Mouse (Mus musculus) liver, postnatal 0 days (tissue): ENCODE data around the gene Prkd2. TPM values are rescaled to one million over a fixed set of nuclear protein-coding genes. Genes with fewer than 3 reads are reported as not detected.

Experiments
- ATAC-seq: fragments of 200-750 bp; cut with Nextera tagmentation; 2 replicates; pipeline ENCODE4 v1.8.0; 2017; ENCODE audit warnings: mild to moderate bottlenecking, moderate library complexity
- DNase-seq: peaks from one replicate; pipeline ENCODE4 v3.0.0-alpha.2; 2016
- H3K27ac ChIP-seq: fragments of 300-500 bp; sonication (generic); 2 replicates; pipeline ENCODE4 v1.5.1; 2014; ENCODE audit warnings: antibody characterized with exemption, moderate library complexity, mild to moderate bottlenecking, low read depth
- H3K27me3 ChIP-seq: fragments of 300-500 bp; sonication (generic); 2 replicates; pipeline ENCODE4 v1.6.1; 2014; ENCODE audit warnings: low read length, control low read depth, mixed read lengths; ENCODE audit not compliant: insufficient read depth
- H3K36me3 ChIP-seq: fragments of 300-500 bp; sonication (generic); replicated peaks from 2 replicates; pipeline ENCODE4 v1.6.1; 2014; ENCODE audit warnings: mild to moderate bottlenecking, control low read depth, low read length, moderate library complexity, mixed read lengths; ENCODE audit not compliant: insufficient read depth
- H3K4me1 ChIP-seq: fragments of 300-500 bp; sonication (generic); 2 replicates; pipeline ENCODE4 v1.6.1; 2014; ENCODE audit warnings: antibody characterized with exemption, mild to moderate bottlenecking, control low read depth; ENCODE audit not compliant: insufficient read depth
- H3K4me2 ChIP-seq: fragments of 300-500 bp; sonication (generic); 2 replicates; pipeline ENCODE4 v1.6.1; 2014; ENCODE audit warnings: low read depth, mild to moderate bottlenecking, low read length, moderate library complexity, mixed read lengths
- H3K4me3 ChIP-seq: fragments of 300-500 bp; sonication (generic); 2 replicates; pipeline ENCODE4 v1.5.1; 2014; ENCODE audit warnings: low read depth, low read length
- H3K9ac ChIP-seq: fragments of 300-500 bp; sonication (generic); replicated peaks from 2 replicates; pipeline ENCODE4 v1.6.1; 2014; ENCODE audit warnings: mild to moderate bottlenecking, moderate library complexity
- H3K9me3 ChIP-seq: fragments of 300-500 bp; sonication (generic); 2 replicates; pipeline ENCODE4 v1.6.1; 2016; ENCODE audit warnings: mild to moderate bottlenecking, control low read depth, low read length, mixed read lengths
- CTCF ChIP-seq: sonication (generic); IDR thresholded peaks from 2 replicates; pipeline ENCODE4 v1.5.1; 2016; ENCODE audit warnings: antibody characterized with exemption, low read depth
- EP300 ChIP-seq: IDR thresholded peaks from 2 replicates; pipeline ENCODE4 v1.6.1; 2016; ENCODE audit warnings: antibody characterized with exemption, low read depth, mild to moderate bottlenecking
- WGBS: fragments of 180-500 bp; shearing (Covaris S2); extraction: QIAGEN DNeasy Blood & Tissue Kit; methylation state at CpG from one replicate; pipeline ENCODE4 v1.1.7; 2014; ENCODE audit not compliant: insufficient replicate concordance; 5-methylcytosine and 5-hydroxymethylcytosine counted together
- polyA plus RNA-seq: library from polyadenylated mRNA; unstranded; fragments of >200 nt; fragmentation: Nextera tagmentation; extraction: Ambion mirVana; gene quantifications from 2 replicates; pipeline ENCODE4 v1.2.1, GENCODE M21; 2015

Gene Prkd2
- polyA plus RNA-seq, 1 experiment from 2014 or later: 5.0 TPM

DNA sequence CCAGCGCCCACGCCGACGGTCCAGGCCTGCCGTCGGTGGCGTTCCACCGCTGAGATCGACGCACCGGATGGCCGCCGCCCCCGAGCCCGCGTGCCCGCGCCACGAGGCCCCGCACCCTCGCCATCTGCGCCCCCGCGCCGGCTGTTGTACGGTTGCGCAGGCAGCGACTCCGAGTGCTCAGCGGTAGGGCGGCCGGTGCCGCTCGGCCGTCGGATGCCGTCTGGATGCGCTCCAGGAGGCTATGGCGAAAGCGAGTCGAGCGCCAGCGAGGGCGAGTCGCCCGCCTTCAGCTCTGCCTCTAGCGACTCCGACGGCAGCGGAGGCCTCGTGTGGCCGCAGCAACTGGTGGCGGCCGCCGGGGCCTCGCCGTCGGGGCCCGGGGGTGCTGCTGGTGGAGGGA, 43.2 kb downstream of the Prkd2 start:
- ATAC-seq (no peak), DNase-seq (no peak)
- H3K36me3 ChIP-seq: no peaks in the 10 kb centered on the region
- no peak overlapping the region for H3K4me3 ChIP-seq
- WGBS: 41% methylated on average over 41 of the region's 59 CpGs
- H3K4me2 ChIP-seq: no peak overlapping the region
- TF ChIP-seq CTCF (no peak), EP300 (no peak)
- peaks cover 43% of the 10 kb centered on the region for H3K27me3 ChIP-seq
- no peaks in the 10 kb centered on the region for H3K4me1 ChIP-seq
- no peak overlapping the region for H3K27ac ChIP-seq
- H3K9me3 ChIP-seq: peaks cover 11% of the 10 kb centered on the region
- H3K9ac ChIP-seq: no peak overlapping the region

DNA sequence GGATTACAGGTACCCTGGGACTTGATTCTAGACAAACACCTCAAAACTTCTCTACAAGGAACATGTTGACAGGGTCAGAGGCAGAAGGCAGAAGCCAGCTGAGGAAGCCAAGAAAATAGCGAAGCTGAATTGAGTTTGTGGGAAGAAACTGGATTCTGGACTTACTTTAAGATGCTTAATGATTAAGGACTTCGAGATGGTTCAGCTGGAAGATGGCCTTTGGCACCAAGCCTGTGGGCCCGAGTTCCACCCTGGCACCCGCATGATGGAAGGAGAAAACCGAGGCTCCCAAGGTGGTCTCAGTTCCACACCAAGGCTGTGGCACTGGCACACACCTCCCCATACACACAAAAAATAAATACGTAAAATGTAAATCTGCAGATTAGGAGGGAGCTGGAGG, 47.8 kb downstream of the Prkd2 start:
- Histone ChIP-seq H3K9me3 (peaks cover 9% of the 10 kb centered on the region), H3K4me1 (peaks cover 10% of the 10 kb centered on the region), H3K27ac (0 out of 2 replicates have a peak overlapping the region, but pooled peaks have one; percentile 37), H3K4me3 (no peak overlapping the region), H3K36me3 (no peaks in the 10 kb centered on the region), H3K27me3 (peaks cover 59% of the 10 kb centered on the region), H3K9ac (no peak overlapping the region), H3K4me2 (no peak overlapping the region)
- ATAC-seq (no peak), DNase-seq (no peak)
- WGBS: 52% methylated on average over 6 of the region's 6 CpGs
- no peak for TF ChIP-seq CTCF
- TF ChIP-seq EP300: no peak

DNA sequence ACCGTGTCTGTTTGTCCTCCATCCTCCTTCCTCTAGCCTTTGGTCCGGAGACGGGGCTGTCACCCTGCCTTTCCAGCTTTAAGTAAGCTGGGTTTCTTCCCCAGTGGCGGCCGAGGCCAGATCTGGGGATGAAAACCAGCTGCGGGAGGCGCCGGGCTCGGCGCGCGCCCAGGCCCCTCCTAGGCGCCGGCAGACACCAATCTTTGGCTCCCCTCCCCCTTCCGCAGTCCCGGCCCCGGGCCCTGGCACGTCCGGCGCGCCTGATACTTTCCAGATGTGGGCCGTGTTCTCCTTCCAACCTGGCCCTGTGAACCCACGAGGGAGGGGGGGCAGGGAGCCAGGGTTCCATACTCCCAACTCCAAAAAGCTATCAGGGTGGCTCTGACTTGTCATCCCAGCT, 48.2 kb downstream of the Prkd2 start:
- DNase-seq (no peak), ATAC-seq (no peak)
- Histone ChIP-seq H3K4me2 (peak overlapping the region; percentile 6; the same call in 1 of the 2 replicates), H3K9me3 (peaks cover 5% of the 10 kb centered on the region), H3K27me3 (peaks cover 55% of the 10 kb centered on the region), H3K4me1 (peaks cover 10% of the 10 kb centered on the region), H3K9ac (no peak overlapping the region), H3K36me3 (no peaks in the 10 kb centered on the region), H3K4me3 (no peak overlapping the region), H3K27ac (peak overlapping the region; percentile 39; the same call in 1 of the 2 replicates)
- TF ChIP-seq EP300: no peak
- TF ChIP-seq CTCF: no peak
- WGBS: 3% methylated on average over 23 of the region's 23 CpGs

DNA sequence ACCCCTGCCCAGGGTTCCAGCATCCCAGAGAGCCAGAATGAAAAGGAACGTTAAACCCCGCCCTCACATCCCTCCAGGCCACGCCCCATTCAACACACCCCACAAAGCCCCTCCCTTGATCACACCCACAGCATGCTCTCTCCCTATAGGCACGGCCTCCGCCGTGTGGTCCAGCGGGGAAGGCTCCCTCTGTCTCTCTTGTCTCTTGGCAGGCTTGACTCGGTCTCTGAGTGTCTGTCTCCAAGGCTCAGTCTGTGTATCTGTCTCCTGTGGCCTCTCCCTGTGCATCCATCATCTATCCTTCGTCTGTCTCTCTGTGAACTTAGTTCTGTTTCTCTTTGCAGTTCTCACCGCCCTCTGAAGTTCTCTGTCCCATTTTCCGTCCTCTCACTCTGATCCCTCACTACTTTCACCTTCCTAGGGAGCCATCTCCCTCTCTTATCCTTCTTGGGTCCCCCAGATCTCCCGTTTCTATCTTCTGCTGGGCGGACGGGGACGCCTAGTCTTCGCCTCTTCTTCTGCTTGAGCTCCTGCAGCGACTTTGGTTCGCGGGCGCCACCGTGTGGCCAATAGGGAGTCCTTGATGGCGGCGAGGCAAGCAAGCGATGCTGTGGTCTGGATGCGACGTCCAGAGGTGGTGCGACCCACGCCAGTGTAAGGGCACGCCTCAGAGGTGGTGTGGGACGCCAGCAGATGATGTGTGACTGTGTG, 49.1 kb downstream of the Prkd2 start, which contains the start of gene Gng8:
Gene Gng8 (plus strand): TSS at position 146 of the 711 bp plus-strand sequence.
- under 1% methylated on average over 30 of the region's 30 CpGs for WGBS
- H3K27me3 ChIP-seq: peaks cover 47% of the 10 kb centered on the region
- H3K4me1 ChIP-seq: peaks cover 10% of the 10 kb centered on the region
- peak; percentile 87 for ATAC-seq
- peak within 1 kb of the TSS; percentile 67 for H3K4me2 ChIP-seq
- peak within 1 kb of the TSS; percentile 28 for H3K4me3 ChIP-seq
- TF ChIP-seq EP300 (no peak), CTCF (peak; percentile 96)
- no peaks in the 10 kb centered on the region for H3K9me3 ChIP-seq
- no peaks in the 10 kb centered on the region for H3K36me3 ChIP-seq
- H3K27ac ChIP-seq: peak within 1 kb of the TSS; percentile 39; the same call in 1 of the 2 replicates
- H3K9ac ChIP-seq: no peak within 1 kb of the TSS
- peak; percentile 88 for DNase-seq

DNA sequence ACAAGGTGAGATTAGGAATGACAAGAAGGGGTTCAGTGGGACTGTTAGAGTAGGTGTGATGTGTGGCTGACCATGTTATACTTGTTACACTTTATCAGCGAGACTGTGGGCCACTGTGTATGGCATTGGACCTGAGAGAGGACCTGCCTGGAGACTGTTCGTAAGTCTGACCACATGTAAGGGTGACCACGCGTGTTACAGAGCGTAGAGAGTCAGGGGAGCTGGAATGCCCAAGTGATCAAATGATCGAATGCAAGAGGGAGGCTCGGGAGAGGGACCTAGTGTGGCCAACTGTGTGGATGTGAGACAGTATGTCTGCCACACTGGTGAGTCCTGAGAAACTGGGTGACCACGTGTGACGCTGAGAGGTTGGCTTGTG, 49.6 kb downstream of the Prkd2 start:
- H3K4me2 ChIP-seq: no peak overlapping the region
- 40% methylated on average over 9 of the region's 9 CpGs for WGBS

DNA sequence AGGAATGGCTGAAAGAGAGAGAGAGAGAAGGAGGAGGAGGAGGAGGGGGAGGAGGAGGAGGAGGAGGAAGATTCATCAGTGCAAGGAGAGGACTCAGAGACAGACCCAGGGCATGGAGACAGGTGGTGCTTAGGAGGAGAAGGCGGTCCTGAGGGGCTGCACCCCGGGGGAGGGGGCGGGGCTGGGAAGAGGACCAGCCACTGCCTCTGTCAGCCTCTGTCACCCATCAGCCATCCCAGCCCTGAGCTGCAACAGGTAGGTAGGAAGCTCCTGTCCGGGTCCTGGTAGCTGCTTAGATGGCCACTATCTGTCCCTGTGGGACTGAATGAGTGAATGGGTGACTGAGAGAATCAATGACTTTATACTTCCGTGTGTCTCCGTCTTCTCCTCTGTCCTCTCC, 50.9 kb downstream of the Prkd2 start:
- Histone ChIP-seq H3K9me3 (no peaks in the 10 kb centered on the region), H3K36me3 (no peaks in the 10 kb centered on the region), H3K4me1 (peaks cover 10% of the 10 kb centered on the region), H3K9ac (no peak overlapping the region), H3K4me2 (no peak overlapping the region), H3K4me3 (no peak overlapping the region), H3K27me3 (peaks cover 41% of the 10 kb centered on the region), H3K27ac (no peak overlapping the region)
- TF ChIP-seq CTCF (no peak), EP300 (no peak)
- ATAC-seq (no peak), DNase-seq (no peak)
- WGBS: 2% methylated on average over 3 of the region's 6 CpGs

More for the DNA sequence above, 49.6 kb downstream of the Prkd2 start:
- Histone ChIP-seq H3K9me3 (no peaks in the 10 kb centered on the region), H3K4me1 (peaks cover 10% of the 10 kb centered on the region), H3K4me3 (no peak overlapping the region), H3K9ac (no peak overlapping the region), H3K27me3 (peaks cover 41% of the 10 kb centered on the region), H3K27ac (no peak overlapping the region), H3K36me3 (no peaks in the 10 kb centered on the region)
- TF ChIP-seq CTCF: no peak
- no peak for TF ChIP-seq EP300
- DNase-seq (no peak), ATAC-seq (no peak)
